Mouse (Mus musculus) kidney, adult 18-20 months (tissue): ENCODE measurements around the gene Dnah6.

ENCODE experiments used
- DNase-seq: peaks from one replicate; pipeline ENCODE4 v3.0.0; 2021

Dnah6 gene

DNA sequence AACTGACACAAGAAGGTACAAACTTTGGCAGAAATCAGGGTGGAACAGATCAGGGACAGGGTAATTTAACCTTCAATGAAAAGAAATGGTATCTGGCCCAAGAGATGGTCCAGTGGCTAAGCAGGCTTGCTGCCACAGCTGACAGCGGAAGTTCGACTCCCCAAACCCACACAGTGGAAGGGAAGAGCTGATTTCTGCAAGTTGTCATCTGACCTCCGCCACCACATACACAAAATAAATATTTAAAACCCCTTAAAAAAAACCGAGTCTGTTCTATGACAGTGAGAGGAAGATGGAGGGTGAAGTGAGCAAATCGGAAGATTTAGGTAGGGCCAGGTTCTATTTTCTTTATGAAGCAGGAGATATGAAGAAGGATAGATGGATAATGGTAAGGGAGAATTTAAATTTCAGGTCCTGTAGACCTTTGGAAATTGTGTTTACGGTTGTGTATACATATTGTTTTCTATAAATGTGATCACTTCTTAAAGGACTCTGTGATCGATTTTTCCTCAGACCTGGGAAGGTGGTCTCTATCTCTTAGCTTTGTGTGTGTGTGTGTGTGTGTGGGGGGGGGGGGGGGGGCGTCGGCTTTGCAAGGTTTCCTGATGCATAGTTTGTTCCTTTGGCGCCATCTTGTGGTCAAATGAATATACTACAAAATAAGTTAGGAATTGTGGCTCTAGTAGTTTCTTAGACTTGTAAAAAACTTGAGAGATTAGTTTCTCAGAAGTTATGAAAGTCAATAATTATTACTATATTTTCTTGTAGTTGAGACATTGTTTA, 6.1 kb upstream of the Dnah6 start:
- DNase-seq: no peak

DNA sequence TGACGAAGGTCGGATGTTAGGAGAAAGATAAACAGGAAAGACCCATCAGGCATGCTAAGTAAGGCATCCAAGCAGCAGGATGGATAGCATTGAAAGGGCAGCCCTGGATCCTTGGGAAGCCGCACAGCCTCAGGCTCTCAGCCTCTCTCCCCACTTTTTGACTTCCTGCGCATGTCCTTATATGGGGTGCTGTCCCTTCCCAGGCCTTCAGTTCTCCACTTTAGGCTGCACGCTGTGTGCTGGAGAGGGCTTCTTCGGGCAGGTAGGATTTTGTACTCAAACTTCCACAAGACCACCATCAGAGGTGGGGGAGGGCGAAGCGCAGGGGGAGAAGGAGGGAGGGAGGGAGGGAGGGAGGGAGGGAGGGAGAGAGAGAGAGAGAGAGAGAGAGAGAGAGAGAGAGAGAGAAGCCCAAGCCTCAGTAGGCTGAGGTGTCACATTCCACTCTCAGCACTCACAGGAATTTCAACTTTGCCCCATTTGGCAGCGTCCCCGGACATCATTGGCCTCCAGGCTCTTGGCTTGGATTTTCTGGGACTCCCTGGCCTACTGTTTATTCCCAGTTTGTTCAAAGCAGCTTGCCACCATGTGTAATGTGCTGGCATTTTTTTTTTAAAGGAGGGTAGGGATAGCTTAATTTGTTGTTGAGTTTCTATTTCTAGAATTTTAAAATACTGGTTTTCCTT, 1.5 kb upstream of the Dnah6 start:
- DNase-seq: peak; percentile 97

DNA sequence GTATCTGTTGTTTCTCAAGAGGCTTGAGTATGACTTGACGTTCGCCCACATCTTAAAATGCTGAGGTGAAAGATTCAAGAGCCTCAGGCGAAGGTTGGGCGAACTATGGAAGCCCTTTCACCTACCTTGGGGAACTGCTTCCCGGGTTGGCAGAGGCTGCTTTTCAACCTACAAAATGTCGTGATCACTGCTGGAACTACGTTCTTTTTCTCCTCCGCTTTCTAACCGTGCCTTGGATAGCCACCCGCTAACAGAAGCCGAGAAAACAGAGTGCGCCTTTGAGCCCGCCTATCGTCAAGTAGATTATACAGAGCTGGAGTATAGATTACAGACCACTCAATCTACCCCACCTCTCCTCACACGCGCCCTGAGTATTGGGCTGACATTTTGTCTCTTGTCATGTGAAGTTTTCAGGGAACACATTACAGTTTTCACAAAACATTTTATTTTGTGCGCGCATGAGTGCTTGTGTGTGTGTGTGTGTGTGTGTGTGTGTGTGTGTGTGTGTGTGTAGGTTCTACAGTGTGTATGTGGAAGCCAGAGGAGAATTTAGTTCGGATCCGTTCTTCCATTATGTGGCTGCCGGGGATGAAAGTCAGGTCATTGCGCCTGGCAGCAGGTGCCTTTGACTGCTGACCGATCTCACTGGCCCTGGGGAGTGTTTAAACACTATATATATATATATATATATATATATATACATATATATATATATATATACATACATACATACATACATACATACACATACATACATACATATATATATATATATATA, 696 bp upstream of the Dnah6 start:
- no peak for DNase-seq

- no peak for DNase-seq
These were observed 9.8 kb downstream of the Dnah6 start for GRCm38 (mm10) chr6:73211602-73212001.

DNA sequence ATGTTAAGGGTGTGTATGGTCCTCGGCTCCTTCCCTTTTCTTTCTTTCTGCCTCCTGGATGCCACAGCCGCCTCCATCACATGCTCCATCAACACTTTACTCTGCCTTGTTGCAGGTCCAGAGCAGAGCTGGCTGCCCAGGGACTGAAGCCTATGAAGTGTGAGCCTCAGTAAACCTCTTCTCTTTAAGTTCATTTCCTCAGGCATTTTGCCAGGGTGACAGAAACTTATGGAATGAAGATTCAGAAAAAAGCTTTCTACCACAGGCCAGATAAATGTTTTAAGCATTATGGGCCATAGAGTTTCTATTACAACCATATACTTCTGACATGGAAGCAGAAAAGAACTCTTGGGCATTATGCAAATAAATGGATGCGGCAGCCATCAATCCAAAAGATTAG, 10.4 kb downstream of the Dnah6 start:
- DNase-seq: no peak

- DNase-seq: no peak
These were observed 10.9 kb downstream of the Dnah6 start for GRCm38 (mm10) chr6:73210445-73210972.

- no peak for DNase-seq
These were observed 11.9 kb downstream of the Dnah6 start for GRCm38 (mm10) chr6:73209598-73209997.

- DNase-seq: no peak
These were observed 16.5 kb downstream of the Dnah6 start for GRCm38 (mm10) chr6:73204937-73205336.

- no peak for DNase-seq
These were observed 17.7 kb downstream of the Dnah6 start for GRCm38 (mm10) chr6:73203724-73204123.

- no peak for DNase-seq
These were observed 26.2 kb downstream of the Dnah6 start for GRCm38 (mm10) chr6:73195291-73195690.

- no peak for DNase-seq
These were observed 30.7 kb downstream of the Dnah6 start for GRCm38 (mm10) chr6:73190756-73191155.

- no peak for DNase-seq
These were observed 37.2 kb downstream of the Dnah6 start for GRCm38 (mm10) chr6:73184276-73184675.

GRCm38 (mm10) chr6:73182987-73183386, 38.5 kb downstream of the Dnah6 start:
- no peak for DNase-seq

DNA sequence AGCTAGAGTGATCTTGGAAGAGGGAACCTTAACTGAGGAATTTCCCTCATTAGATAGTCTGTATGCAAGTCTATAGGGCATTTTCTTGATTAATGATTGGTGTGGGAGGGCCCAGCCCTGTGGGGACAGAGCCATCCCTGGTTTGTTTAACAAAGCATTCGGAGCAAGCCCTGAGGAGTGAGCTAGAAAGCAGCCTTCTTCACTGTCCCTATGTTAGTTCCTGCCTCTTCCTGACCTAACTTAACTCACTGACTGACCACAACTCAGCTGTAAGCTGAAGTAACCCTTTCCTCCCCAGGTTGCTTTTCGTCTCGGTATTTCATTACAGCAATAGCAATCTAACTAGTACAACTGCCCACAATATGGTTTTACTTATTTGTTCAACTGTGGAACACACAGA, 39.0 kb downstream of the Dnah6 start:
- no peak for DNase-seq

GRCm38 (mm10) chr6:73182006-73182405, 39.4 kb downstream of the Dnah6 start:
- DNase-seq: no peak

- DNase-seq: no peak
These were observed 46.3 kb downstream of the Dnah6 start for GRCm38 (mm10) chr6:73175156-73175555.

DNA sequence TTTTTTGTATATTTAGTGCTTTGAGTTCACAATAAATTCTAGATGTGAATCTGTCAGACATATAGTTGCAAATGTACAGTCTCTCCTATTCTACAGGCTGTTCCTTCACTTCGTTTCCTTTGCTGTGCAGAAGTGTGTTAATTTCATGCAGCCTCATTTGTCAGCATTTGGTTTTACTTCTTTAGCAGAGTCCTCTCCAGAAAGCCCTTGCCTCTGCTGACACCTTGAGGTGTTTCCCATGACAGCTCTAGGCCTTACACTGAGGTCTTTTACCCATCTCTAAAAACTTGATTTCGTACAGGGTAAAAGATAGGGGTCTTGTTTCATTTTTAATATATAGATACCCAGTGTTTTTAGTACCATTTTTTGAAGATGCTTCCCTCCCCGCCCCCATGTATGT, 54.2 kb downstream of the Dnah6 start:
- no peak for DNase-seq

DNA sequence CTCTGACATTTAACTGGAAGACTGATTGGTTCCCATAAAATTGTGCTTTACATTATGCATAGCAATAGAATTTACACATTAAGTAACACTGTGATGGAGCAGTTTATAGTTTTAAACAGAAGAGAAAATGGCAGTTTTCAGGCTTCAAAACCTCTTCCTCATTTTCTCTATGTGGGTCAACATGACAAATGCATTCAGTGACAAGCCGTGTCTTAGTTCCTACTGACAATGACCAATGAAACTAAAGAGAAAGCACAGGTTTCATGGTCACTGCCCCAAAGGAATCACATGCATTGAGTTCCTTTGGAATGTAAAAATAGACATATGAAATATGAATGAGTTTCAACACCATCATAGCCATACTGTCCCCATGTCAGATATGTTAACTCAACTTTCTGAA, 58.5 kb downstream of the Dnah6 start:
- no peak for DNase-seq

- no peak for DNase-seq
These were observed 60.1 kb downstream of the Dnah6 start for GRCm38 (mm10) chr6:73161338-73161737.

- no peak for DNase-seq
These were observed 66.0 kb downstream of the Dnah6 start for GRCm38 (mm10) chr6:73155455-73155854.

GRCm38 (mm10) chr6:73153675-73154074, 67.8 kb downstream of the Dnah6 start:
- peak; percentile 84 for DNase-seq

DNA sequence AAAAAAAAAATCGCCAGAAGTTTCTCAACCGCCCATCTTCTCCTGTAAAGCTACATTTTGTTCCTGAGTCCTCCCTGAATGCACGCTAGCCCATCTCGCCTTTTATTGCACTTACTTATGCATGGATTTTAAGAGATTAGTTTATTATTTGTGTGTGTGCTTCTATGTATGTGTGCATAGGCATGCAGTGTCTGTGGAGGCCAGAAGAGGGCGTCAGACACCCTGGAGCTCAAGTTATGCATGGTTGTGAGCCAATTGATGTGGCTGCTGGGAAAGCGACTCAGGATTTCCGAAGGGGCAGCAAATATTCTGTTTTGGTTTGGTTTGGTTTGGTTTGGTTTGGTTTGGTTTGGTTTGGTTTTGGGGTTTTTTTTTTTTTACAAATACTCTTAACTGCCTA, 78.0 kb downstream of the Dnah6 start:
- no peak for DNase-seq

DNA sequence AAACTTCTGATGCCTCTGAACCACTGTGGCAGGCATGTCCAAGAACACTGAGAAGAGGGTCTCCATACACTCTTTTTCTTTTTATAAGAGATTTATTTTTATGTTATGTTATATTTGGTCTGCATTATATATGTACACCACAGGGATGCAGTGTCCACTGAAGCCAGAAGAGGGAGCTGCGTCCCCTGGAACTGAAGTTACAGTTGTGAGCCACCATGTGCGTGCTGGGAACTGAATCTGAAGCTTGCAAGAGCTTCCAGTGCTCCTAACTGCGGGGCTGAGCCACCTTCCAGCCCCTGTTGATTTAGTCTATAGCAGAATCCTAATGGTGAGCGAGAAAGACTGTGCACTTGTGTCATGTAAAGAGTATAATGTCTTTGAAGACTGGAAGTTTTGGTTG, 78.7 kb downstream of the Dnah6 start:
- DNase-seq: no peak

GRCm38 (mm10) chr6:73140836-73141235, 80.6 kb downstream of the Dnah6 start:
- no peak for DNase-seq
